Mouse (Mus musculus) forebrain, embryonic 10.5 days (tissue): Measurements from ENCODE around the gene Mospd3. TPM values are rescaled to one million over a fixed set of nuclear protein-coding genes. Genes with fewer than 3 reads are reported as not detected.

Experiments
- DNase-seq: peaks from one replicate; pipeline ENCODE4 v3.0.0-alpha.2; 2017; ENCODE audit warnings: low spot score; ENCODE audit errors: extremely low spot score
- H3K27ac ChIP-seq: fragments of 300-500 bp; sonication (generic); 2 replicates; pipeline ENCODE4 v1.5.1; 2016; ENCODE audit warnings: mild to moderate bottlenecking
- H3K27me3 ChIP-seq: fragments of 300-500 bp; sonication (generic); 2 replicates; pipeline ENCODE4 v1.6.1; 2016; ENCODE audit warnings: mild to moderate bottlenecking; ENCODE audit not compliant: poor library complexity, severe bottlenecking
- H3K36me3 ChIP-seq: fragments of 300-500 bp; sonication (generic); replicated peaks from 2 replicates; pipeline ENCODE4 v1.6.1; 2016; ENCODE audit warnings: mild to moderate bottlenecking, moderate library complexity
- H3K4me1 ChIP-seq: fragments of 300-500 bp; sonication (generic); 2 replicates; pipeline ENCODE4 v1.6.1; 2016
- H3K4me3 ChIP-seq: fragments of 300-500 bp; sonication (generic); 2 replicates; pipeline ENCODE4 v1.5.1; 2016; ENCODE audit warnings: mild to moderate bottlenecking, moderate library complexity
- H3K9me3 ChIP-seq: fragments of 300-500 bp; sonication (generic); 2 replicates; pipeline ENCODE4 v1.6.1; 2016; ENCODE audit warnings: mild to moderate bottlenecking, moderate library complexity
- WGBS: fragments of 180-500 bp; shearing (Covaris S2); methylation state at CpG from one replicate; pipeline ENCODE4 v1.1.7; 2016; 5-methylcytosine and 5-hydroxymethylcytosine counted together
- polyA plus RNA-seq: library from polyadenylated mRNA; unstranded; fragments of >200 nt; fragmentation: Nextera tagmentation; extraction: Ambion mirVana; gene quantifications from 2 replicates; pipeline ENCODE4 v1.2.1, GENCODE M21; 2016

The Mospd3 gene
- polyA plus RNA-seq, 1 experiment from 2014 or later: 15.1 TPM

- peak; percentile 56 for DNase-seq
- 25% methylated on average over 6 of the region's 6 CpGs for WGBS
- H3K27me3 ChIP-seq: peaks cover 34% of the 10 kb centered on the region
- peak overlapping the region; percentile 84 for H3K27ac ChIP-seq
- peaks cover 70% of the 10 kb centered on the region for H3K4me1 ChIP-seq
- H3K36me3 ChIP-seq: peaks cover 13% of the 10 kb centered on the region
- no peaks in the 10 kb centered on the region for H3K9me3 ChIP-seq
- H3K4me3 ChIP-seq: peak overlapping the region; percentile 40
These were observed 10.4 kb upstream of the Mospd3 start for GRCm38 (mm10) chr5:137611245-137611602.

- peak; percentile 74 for DNase-seq
- 13% methylated on average over 12 of the region's 12 CpGs for whole genome bisulfite sequencing
- Histone ChIP-seq H3K27me3 (peaks cover 34% of the 10 kb centered on the region), H3K9me3 (no peaks in the 10 kb centered on the region), H3K4me3 (peak overlapping the region; percentile 40), H3K4me1 (peaks cover 70% of the 10 kb centered on the region), H3K36me3 (peaks cover 19% of the 10 kb centered on the region), H3K27ac (peak overlapping the region; percentile 84)
These were observed 9.8 kb upstream of the Mospd3 start for GRCm38 (mm10) chr5:137610548-137611244.

- H3K36me3 ChIP-seq: peaks cover 25% of the 10 kb centered on the region
- H3K27ac ChIP-seq: peak overlapping the region; percentile 84
- DNase-seq: no peak
- no peaks in the 10 kb centered on the region for H3K9me3 ChIP-seq
- H3K4me1 ChIP-seq: peaks cover 70% of the 10 kb centered on the region
- H3K27me3 ChIP-seq: peaks cover 34% of the 10 kb centered on the region
- H3K4me3 ChIP-seq: peak overlapping the region; percentile 40
- WGBS: 69% methylated on average over 4 of the region's 4 CpGs
These were observed 9.2 kb upstream of the Mospd3 start for GRCm38 (mm10) chr5:137610056-137610455.

GRCm38 (mm10) chr5:137609292-137609691 lies 8.4 kb upstream of the Mospd3 start:
- WGBS: 56% methylated on average over 3 of the region's 3 CpGs
- peaks cover 34% of the 10 kb centered on the region for H3K27me3 ChIP-seq
- DNase-seq: no peak
- H3K4me1 ChIP-seq: peaks cover 70% of the 10 kb centered on the region
- H3K4me3 ChIP-seq: peak overlapping the region; percentile 42; the same call in 1 of the 2 replicates
- peaks cover 27% of the 10 kb centered on the region for H3K36me3 ChIP-seq
- no peak overlapping the region; the same call in 1 of the 2 replicates for H3K27ac ChIP-seq
- no peaks in the 10 kb centered on the region for H3K9me3 ChIP-seq

- 12% methylated on average over 23 of the region's 23 CpGs for WGBS
- H3K27me3 ChIP-seq: peaks cover 34% of the 10 kb centered on the region
- peak overlapping the region; percentile 42 for H3K4me3 ChIP-seq
- peaks cover 68% of the 10 kb centered on the region for H3K4me1 ChIP-seq
- no peaks in the 10 kb centered on the region for H3K9me3 ChIP-seq
- H3K27ac ChIP-seq: peak overlapping the region; percentile 62
- H3K36me3 ChIP-seq: peaks cover 30% of the 10 kb centered on the region
- no peak for DNase-seq
These were observed 7.9 kb upstream of the Mospd3 start for GRCm38 (mm10) chr5:137608654-137609190.

GRCm38 (mm10) chr5:137607860-137608653 lies 7.2 kb upstream of the Mospd3 start:
- Histone ChIP-seq H3K36me3 (peaks cover 30% of the 10 kb centered on the region), H3K27ac (peak overlapping the region; percentile 62), H3K9me3 (no peaks in the 10 kb centered on the region), H3K4me1 (peaks cover 68% of the 10 kb centered on the region), H3K27me3 (peaks cover 34% of the 10 kb centered on the region), H3K4me3 (peak overlapping the region; percentile 42)
- no peak for DNase-seq
- 11% methylated on average over 26 of the region's 26 CpGs for WGBS

GRCm38 (mm10) chr5:137601365-137601729 lies 489 bp upstream of the Mospd3 start:
- H3K27ac ChIP-seq: peak overlapping the region; percentile 97
- peak overlapping the region; percentile 70 for H3K4me3 ChIP-seq
- H3K9me3 ChIP-seq: no peaks in the 10 kb centered on the region
- H3K27me3 ChIP-seq: no peaks in the 10 kb centered on the region
- H3K36me3 ChIP-seq: peaks cover 32% of the 10 kb centered on the region
- whole genome bisulfite sequencing: under 1% methylated on average over 22 of the region's 22 CpGs
- H3K4me1 ChIP-seq: peaks cover 53% of the 10 kb centered on the region
- DNase-seq: no peak

GRCm38 (mm10) chr5:137600281-137600618 lies 608 bp downstream of the Mospd3 start:
- Histone ChIP-seq H3K4me1 (peaks cover 53% of the 10 kb centered on the region), H3K36me3 (peaks cover 21% of the 10 kb centered on the region), H3K27me3 (no peaks in the 10 kb centered on the region), H3K4me3 (peak overlapping the region; percentile 70), H3K27ac (peak overlapping the region; percentile 97), H3K9me3 (no peaks in the 10 kb centered on the region)
- DNase-seq: no peak
- 4% methylated on average over 19 of the region's 19 CpGs for WGBS

GRCm38 (mm10) chr5:137599600-137599999 lies 1.3 kb downstream of the Mospd3 start:
- no peaks in the 10 kb centered on the region for H3K27me3 ChIP-seq
- WGBS: 72% methylated on average over 9 of the region's 9 CpGs
- H3K27ac ChIP-seq: peak overlapping the region; percentile 97; the same call in 1 of the 2 replicates
- no peak for DNase-seq
- H3K4me1 ChIP-seq: peaks cover 53% of the 10 kb centered on the region
- H3K4me3 ChIP-seq: peak overlapping the region; percentile 70
- H3K36me3 ChIP-seq: peaks cover 17% of the 10 kb centered on the region
- no peaks in the 10 kb centered on the region for H3K9me3 ChIP-seq

- H3K27ac ChIP-seq: no peak overlapping the region
- peaks cover 15% of the 10 kb centered on the region for H3K36me3 ChIP-seq
- 87% methylated on average over 2 of the region's 2 CpGs for WGBS
- H3K4me1 ChIP-seq: peaks cover 46% of the 10 kb centered on the region
- DNase-seq: no peak
- H3K9me3 ChIP-seq: no peaks in the 10 kb centered on the region
- H3K27me3 ChIP-seq: no peaks in the 10 kb centered on the region
- H3K4me3 ChIP-seq: no peak overlapping the region
These were observed 2.6 kb downstream of the Mospd3 start for GRCm38 (mm10) chr5:137598100-137598826.

- H3K9me3 ChIP-seq: no peaks in the 10 kb centered on the region
- no peak for DNase-seq
- H3K4me3 ChIP-seq: no peak overlapping the region
- H3K27ac ChIP-seq: no peak overlapping the region
- WGBS: 96% methylated on average over 6 of the region's 6 CpGs
- H3K36me3 ChIP-seq: peaks cover 15% of the 10 kb centered on the region
- no peaks in the 10 kb centered on the region for H3K27me3 ChIP-seq
- H3K4me1 ChIP-seq: peaks cover 40% of the 10 kb centered on the region
These were observed 3.2 kb downstream of the Mospd3 start for GRCm38 (mm10) chr5:137597625-137598024.

GRCm38 (mm10) chr5:137596601-137597261 lies 4.1 kb downstream of the Mospd3 start:
- WGBS: 31% methylated on average over 30 of the region's 30 CpGs
- no peak for DNase-seq
- peak overlapping the region; percentile 42 for H3K4me3 ChIP-seq
- peaks cover 15% of the 10 kb centered on the region for H3K36me3 ChIP-seq
- no peaks in the 10 kb centered on the region for H3K27me3 ChIP-seq
- H3K9me3 ChIP-seq: no peaks in the 10 kb centered on the region
- H3K4me1 ChIP-seq: peaks cover 31% of the 10 kb centered on the region
- H3K27ac ChIP-seq: peak overlapping the region; percentile 77
